Mouse (Mus musculus) lung, adult 2 months (tissue): Measurements from ENCODE around the gene Recql.

ENCODE experiments used
- CTCF ChIP-seq: fragments of 200-500 bp; IDR thresholded peaks from 2 replicates; pipeline ENCODE4 v1.5.1; 2011; ENCODE audit warnings: mild to moderate bottlenecking, low read length, control low read depth; ENCODE audit not compliant: insufficient read depth
- POLR2A ChIP-seq: fragments of 200-500 bp; IDR thresholded peaks from 2 replicates; pipeline ENCODE4 v1.6.1; 2011; ENCODE audit warnings: low read depth, mild to moderate bottlenecking, control low read depth, low read length, borderline replicate concordance; ENCODE audit errors: extremely low read depth

DNA sequence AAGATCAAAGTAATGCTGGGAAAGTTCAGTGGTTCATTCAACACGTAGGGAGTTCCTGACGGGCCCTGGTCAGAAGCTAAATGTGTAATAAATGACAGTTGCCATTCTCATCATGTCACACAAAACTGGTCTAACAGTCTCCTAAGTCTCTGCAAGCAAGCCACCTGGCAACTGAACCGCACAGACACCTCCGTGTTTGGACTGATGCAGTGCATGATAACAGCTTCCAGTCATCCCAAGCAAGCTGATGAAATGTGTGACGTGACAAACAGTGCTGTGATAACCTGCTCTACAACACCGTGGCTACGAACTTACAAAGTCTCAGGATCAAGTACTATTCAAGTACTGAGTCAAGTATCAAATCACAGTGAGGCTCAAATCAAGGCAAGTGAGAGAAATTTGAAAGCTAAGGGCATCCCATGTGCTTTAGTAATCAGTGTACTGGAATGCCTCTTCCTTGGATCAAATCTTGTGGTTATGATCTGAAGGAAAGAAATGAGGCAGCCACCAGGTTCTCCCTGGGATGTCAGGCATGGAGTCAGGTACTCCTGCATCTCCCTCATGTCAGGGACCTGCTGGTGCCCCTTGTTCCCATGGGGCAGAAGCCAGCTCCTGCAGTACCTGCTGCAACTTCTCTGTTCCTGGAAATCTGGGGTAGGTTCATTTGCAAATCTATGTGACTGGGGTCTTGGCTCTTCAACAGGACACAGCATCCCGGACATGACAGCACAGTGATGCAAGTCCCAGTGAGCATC lies 8.1 kb downstream of the Recql start:
- no peak for TF ChIP-seq POLR2A
- no peak for TF ChIP-seq CTCF
